Mouse (Mus musculus) gastrocnemius, adult 2 months (tissue): Measurements from ENCODE around the gene Etfa. TPM values are rescaled to one million over a fixed set of nuclear protein-coding genes. Genes with fewer than 3 reads are reported as not detected.

ENCODE experiments used
- DNase-seq: peaks from one replicate; pipeline ENCODE4 v3.0.0; 2022
- H3K27ac ChIP-seq: fragments of 200-600 bp; 2 replicates; pipeline ENCODE4 v1.8.1; 2022; ENCODE audit warnings: mild to moderate bottlenecking
- H3K4me3 ChIP-seq: fragments of 200-600 bp; 2 replicates; pipeline ENCODE4 v1.8.1; 2022; ENCODE audit warnings: mild to moderate bottlenecking, moderate library complexity
- CTCF ChIP-seq: fragments of 200-600 bp; IDR thresholded peaks from 2 replicates; pipeline ENCODE4 v1.8.1; 2022; ENCODE audit warnings: antibody characterized with exemption, mild to moderate bottlenecking, moderate library complexity
- intact Hi-C: fragments of 180-260 bp; cut with DNase I; formaldehyde crosslinking; loops from one replicate; pipeline ENCODE4 v1.15.1; 2025
- total RNA-seq, 2 experiments: library from RNA; stranded (reverse); gene quantifications; 2 replicates each; pipeline ENCODE4 v1.2.3; 2021

Gene Etfa
- total RNA-seq, 2 experiments from 2014 or later: 217 to 370 TPM

DNA sequence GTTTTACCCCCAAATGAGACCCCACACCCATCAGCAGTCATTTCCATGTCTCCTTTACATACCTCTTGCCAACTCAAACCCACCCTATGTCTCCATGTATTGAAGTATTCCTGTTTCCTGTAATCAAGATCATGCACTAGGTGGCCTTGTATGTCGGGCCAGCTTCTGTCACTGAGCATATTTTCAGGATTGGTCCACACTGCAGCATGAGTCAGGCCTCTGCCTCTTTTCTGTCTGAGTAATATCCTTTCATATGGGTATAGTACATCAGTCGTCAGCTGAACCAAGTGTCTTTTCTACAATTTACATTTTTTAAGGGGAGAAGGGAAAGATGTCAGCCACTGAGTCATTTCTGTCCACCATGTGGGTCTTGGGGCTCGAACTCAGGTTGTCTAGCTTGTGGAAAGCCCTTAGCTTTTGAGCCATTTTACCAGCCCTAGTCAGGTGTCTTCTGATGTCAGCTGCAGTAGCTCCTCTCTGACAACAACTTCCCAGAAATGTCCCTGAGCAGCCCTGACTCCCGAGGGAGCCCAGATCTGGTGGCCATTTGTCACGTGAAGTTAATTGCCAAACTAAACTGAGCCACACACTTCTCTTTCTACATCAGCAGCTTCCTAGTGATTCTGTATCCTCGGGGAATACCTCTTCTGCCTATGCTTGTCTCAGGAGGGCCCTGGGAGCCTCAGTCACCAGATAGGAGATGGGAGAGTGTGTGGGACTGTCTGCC is 106.9 kb downstream of the Etfa start:
- DNase-seq: no peak
- TF ChIP-seq CTCF: no peak
- intact Hi-C loops: no loop called here
- Histone ChIP-seq H3K27ac (no peak overlapping the region), H3K4me3 (no peak overlapping the region)

Other genes with a start within 250 kb of the Etfa start
- gene Nrg4, start 185.4 kb downstream of the Etfa start, total RNA-seq: 1 to 10 TPM in 1 of 2 experiments, under 1 TPM in 1; 0.59 to 1.0 TPM
- 1 to 10 TPM in 1 of 2 experiments, under 1 TPM in 1; 0.84 to 3.6 TPM for gene Tmem266, start 185.3 kb downstream of the Etfa start, total RNA-seq
- not detected for gene Isl2, start 26.4 kb upstream of the Etfa start, total RNA-seq